Mouse (Mus musculus): ENCODE data around the gene Igf2bp2.

DNA sequence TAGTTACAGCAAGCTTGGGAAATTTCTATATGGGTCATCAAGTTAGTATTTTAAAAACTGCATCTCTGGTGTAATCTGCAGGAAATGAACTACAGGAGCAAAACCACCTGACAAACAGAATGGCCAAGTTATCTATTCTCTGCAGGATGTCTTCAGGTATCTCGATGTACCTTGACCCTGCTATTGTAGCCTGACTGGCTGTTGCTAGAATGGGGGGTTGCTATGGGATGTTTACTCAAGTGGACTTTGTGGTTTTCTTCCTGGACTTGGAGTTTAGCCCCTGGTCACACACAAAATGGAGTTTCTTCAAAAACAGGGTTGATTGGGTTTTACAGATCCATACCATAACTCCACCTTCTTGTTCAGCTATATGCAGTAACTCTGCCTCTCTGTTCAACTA is 40.4 kb upstream of the Igf2bp2 start:
- TF ChIP-seq CTCF (IDR thresholded peaks at IDR 0.05; ENCODE audit: control insufficient read depth, insufficient read depth, low read length) (no peak), POLR2A (IDR thresholded peaks at IDR 0.05; ENCODE audit: borderline replicate concordance, control insufficient read depth, low read depth, low read length) (no peak)

Data from bone marrow, adult 2 months (tissue).